Mouse (Mus musculus) MN1 (cell line): Measurements from ENCODE around the gene Lgals4.

ENCODE experiments used
- DNase-seq: peaks from one replicate; pipeline ENCODE4 v3.0.0-alpha.2; 2016; ENCODE audit warnings: low spot score

Gene Lgals4

DNA sequence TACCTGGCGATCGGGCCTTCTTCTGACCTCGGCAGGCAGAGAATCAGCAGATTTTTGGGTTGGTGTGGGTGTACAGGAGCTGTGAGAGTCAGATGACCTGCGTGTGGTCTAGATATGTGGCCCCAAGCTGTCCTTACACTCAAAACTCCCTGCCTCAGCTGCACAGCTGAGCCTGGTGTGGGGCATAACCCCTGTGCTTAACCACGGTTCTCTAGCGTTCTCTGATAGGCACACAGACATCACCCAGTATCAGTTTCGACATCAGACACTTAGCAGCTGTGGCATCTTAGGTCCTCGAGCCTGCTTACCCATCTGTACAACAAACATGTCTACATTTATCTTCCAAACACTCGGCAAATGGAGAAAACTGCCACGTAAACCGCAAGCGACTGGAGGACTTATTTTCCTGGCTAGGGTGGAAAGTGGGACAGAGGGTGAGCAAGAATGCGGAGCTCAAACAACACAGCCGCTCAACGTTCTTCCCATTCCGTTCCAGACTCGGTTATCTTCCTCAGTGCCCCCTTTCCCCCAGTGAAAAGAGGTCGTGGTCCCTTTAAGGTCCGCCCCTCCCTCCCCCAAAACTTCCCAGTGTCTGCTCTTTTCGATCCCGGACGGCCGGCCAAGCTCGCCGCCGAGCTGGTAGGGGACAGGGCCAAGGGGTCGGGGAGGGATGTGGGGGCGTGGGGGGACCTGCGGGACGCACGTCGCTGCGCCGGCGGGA lies 25.3 kb upstream of the Lgals4 start, which contains the start of gene Hnrnpl:
Gene Hnrnpl (plus strand): TSS at position 321 of the 721 bp plus-strand sequence.
- DNase-seq, result peak; percentile 38

DNA sequence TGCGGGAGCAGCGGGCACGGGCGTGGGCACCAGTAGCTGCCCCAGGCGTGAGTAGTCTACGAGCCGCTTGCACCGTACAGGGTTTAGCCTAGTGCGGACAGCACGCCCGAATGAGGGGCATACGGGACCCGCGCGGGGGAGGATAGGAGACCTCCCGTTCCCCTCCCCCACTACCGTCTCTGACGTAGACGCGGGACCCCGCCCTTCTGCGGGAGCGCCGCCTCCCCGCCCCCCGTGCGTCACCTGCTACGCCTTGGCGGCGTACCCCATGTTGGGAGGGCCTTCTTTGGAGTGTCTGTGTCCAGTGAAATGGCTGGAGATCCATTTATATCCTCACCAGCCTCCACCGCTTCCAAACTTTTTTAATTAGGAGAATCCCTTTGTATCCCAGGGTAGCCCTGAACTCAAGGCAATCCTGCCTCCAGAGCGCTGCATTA lies 24.7 kb upstream of the Lgals4 start:
- peak; percentile 83 for DNase-seq

DNA sequence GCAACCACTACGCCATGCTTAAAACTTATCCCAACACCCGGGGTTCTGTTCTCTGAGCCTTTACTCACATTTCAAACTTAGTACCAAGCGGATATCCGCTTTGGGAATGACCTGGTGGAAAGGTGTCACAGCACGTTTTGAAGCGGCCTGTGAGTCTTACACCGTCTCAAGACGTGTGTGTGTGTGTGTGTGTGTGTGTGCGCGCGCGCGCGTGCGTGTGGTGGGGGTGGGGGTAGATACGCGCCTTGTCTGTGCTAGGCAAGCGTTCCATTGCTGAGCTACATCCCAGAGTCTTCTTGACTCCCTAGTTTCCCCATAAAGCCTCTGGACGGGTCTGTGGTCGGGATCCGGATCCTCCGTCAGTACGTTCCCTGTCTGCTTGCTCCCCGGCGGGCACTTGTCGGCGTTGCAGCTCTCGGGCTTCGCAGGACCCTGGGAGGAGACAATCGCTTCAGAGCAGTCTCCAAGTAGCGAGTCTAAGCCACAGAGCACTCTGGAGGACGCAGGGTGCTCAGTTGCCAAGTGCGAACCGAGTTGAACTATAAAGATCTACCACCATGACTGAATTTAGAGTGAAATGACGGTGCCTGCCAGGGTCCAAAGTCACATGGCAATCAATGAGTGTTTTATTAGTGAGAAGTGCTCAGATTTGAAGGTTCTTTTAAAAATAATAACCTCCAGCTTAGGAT lies 24.1 kb upstream of the Lgals4 start:
- DNase-seq, result peak; percentile 62

DNA sequence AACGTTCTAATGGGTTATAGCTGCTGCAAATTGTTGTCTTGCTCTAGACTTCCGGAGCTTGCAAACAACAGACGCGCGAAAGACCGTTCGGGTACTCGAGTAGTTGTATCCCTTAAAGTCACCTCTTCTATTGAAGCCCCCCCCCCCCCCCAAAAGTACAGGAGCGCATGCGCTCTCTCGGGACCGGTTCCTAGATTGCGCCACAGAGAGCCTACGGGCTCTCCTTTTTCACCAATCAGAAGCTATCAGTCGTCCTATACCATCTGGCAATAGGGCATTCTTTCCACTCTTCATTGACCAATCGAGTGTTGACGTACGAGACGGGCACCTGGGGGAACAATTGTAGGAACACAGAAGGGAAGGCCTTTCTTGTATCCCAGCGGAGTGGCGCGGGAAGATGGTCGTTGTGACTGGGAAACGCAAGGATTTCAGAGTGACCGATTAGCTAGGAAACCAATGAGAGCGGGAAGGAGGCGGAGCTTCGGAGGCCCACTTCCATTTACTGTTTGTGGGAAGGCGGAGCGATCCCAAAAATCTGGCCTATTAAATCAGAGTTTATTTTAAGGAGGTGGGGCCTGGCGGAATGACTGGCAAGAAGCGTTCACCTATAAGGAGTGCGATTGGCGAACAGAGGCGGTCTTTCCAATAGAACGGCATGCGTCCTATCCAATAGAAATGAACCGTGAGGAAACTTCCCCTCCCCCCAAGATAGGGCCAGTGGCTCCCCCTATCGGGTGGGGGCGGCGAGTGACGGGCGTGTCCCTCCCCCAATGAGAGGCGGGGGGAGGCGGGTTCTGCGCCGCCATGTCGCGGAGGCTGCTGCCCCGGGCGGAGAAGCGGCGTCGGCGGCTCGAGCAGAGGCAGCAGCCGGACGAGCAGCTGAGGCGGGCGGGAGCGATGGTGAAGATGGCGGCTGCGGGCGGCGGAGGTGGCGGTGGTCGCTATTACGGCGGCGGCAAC lies 23.3 kb upstream of the Lgals4 start:
- DNase-seq, result peak; percentile 98

DNA sequence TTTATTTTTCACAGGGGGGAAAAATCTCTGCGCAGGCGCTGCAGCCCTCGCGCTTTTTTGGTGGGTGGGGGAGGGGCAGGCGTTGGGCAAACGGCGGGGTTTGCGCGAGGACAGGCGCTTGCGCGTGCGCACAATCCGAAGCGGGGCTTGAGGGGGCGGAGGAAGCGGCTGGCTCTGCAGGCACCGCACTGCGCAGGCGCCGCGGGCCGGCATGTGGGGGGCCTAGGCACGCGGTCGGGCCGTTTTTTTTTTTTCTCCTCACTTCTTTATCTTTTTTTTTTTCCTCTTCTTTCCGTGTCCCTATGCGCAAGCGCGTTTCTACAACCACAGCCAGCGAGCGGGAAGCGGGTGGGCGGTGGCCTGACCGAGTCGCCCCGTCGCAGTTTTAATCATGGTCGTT lies 22.4 kb upstream of the Lgals4 start:
- peak; percentile 95 for DNase-seq

DNA sequence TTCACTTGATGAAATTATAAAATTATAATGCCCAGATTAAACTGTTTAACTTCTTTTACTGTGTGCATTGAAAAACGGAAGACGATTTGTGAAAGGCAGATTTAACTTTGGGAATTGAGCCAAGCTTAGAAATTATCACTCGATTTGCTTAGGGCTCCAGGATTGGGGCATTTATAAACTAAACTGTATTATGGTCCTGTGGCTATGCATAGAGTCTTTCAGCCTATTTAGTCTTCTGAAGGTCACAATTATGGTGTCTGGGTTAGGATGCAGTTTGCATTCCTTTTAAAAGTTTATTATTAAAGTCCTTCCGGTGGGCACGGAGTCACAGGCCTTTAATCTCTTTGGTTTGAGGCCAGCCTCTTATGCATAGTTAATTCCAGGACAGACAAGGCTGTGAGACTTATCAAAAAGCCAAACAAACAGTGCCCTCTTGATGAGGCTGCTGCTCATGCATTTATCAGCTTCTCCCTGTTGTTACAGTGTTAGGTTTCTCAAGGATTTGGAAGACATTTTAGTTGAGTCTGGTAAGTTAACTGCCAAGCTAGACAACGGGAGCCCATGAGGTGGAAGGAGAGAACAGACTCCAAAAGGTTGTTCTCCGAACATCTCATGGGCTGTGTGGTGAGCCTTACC lies 21.9 kb upstream of the Lgals4 start:
- DNase-seq, result no peak

DNA sequence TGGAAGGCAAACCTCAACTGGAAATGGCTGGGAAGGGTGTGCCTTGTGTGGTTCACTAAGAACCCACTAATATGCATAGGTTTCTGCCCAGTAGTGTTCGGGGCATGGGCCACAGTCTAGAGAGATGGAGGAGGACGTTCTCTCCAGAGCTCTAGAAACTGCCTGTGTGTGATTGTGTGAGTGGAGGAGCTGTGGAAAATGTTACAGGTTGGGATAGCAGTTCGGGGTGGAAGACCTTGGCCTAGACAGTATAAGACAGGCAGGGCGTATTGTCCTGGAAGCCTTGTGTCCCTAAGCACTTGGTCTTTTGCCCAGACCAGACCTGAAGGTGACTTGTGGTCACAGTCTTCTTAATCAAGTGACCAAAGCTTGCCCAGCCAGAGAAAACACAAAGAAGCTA lies 21.2 kb upstream of the Lgals4 start:
- DNase-seq, result no peak

DNA sequence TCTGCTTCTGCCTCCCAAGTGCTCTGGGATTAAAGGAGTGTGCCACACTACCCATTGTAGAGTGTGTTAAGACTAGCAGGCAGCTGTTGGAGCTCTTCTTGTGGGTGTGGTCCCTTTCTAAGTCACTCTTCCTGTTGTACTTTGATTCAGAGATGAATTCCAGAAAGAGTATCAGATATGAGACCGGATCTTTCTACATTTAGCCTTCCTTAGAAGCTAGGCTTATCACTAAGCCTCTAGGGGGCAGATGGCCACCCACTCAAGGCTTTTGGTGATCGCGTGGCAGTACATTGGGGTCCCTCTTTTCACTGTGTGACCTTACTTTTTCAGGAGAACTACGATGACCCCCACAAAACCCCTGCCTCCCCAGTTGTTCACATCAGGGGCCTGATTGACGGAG lies 20.7 kb upstream of the Lgals4 start:
- DNase-seq, result no peak

DNA sequence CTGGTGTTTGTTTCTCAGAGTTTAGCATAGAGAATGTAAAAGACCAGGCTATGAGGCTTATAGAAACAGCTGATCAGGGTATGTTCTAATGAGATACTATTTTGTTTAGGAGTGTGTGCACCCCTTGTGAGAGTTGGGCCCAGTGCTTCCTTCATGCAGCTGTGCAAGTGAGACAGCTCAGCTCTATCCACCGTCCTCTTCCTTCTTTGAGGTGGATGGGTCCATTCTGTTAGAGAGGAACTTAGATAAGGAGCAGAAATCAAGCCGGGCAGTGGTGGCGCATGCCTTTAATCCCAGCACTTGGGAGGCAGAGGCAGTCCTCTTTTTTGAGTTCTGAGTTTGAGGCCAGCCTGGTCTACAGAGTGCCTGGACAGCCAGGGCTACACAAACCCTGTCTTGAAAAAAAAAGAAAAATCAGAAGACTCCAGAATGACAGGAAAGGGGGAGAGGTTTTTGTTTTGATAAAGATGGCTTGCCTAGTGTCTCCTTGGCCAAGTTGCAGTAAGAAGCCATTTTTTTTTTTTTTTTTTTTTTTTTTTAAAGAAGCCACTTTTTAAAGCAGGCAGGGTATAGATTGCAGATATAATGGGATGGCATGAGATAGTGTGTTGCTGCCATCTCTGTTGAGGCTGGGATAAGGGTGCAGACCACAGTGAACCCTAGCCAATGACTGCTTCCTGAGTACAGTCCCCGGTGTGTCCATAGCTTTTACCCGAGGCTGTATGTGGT lies 19.2 kb upstream of the Lgals4 start:
- no peak for DNase-seq

DNA sequence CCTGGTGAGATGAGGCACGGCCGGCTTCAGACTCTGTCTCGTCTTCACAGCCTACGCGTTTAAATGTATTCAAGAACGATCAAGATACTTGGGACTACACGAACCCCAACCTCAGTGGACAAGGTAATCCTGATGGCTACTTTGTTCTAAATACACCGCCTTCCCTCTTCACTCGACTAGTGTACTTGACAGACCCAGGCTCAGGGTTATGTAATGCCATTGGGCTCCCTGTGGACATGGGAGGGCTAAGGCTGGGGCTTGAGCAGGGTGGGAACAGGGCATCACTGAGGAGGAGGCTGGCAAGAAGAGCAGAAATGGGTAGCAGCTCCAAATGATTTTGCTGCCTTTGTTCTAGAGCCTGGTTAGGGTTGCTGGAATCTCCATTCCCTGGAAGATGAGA lies 18.4 kb upstream of the Lgals4 start:
- no peak for DNase-seq

DNA sequence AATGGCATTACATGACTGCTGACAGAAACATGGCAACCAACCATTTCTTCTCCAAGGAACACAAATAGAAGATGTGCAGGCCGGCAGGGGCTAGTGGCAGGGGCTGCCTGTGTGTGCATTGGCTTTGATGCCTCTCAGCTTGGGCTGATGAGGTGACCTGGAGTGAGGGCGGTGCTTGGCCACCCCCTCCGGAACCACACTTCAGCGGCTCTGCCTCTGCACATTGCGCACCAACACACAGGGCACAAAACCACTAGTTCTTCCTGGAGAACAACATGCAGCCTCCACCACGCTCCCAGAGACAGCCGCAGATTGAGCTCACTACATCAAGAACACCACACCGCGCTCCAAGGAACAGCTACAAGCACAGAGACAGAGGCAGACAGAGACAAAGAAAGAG lies 17.5 kb upstream of the Lgals4 start:
- peak; percentile 22 for DNase-seq

DNA sequence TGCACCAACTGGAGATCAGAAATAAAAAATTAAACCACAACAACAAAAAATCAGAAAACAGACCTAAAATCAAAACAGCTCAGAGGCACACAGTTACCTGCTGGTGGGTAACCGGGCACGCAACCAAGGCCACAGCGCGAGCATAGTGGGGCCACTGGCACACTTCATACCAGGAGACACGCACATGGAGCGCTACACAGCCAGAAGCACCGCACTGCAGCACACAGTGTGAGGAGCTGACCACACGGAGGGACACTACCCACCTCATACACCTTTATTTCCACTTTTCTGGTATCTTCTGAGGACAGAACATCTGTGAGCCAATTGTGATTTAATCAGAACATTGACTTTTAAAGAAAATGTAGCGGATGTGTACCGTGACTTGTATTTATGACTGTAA lies 16.7 kb upstream of the Lgals4 start:
- DNase-seq, result no peak

DNA sequence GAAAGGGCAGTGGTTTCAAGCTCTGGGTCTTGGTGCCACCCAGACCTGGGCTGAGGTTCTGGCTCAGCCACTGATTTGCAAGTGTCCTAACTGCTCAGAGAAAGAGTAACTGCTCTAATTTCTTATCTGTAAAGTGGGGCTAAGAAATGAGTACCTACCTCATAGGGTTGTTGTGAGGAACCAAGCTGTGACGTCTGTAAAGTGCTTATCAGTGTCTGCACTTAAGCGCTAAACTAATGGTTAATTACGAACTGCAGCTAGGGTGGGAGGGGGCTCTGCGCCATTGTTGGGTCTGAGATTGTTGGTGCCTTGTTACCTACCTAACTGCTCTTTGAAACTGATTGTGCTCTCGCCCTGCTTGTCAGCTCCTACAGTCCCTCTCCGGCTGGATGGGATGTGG lies 16.1 kb upstream of the Lgals4 start:
- DNase-seq, result no peak

DNA sequence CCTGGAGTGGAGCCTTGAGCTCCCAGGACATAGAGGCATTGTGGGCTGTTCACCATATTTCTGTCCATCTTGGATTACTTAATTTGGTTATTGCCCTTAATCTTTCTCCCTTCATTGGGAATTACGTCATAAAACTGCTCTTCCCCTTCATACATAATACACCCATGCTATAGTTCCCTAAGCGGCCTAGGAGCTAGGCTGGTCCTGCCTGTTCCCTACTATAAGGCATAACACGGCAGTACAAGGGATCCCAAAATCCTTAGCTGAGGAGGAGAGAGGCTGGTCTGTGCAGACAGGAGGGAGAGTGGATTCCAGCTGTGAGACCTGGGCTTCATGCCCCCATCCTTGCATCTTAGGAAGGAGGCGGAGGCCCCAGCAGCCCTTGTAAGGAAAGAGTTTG lies 15.7 kb upstream of the Lgals4 start:
- peak; percentile 32 for DNase-seq

DNA sequence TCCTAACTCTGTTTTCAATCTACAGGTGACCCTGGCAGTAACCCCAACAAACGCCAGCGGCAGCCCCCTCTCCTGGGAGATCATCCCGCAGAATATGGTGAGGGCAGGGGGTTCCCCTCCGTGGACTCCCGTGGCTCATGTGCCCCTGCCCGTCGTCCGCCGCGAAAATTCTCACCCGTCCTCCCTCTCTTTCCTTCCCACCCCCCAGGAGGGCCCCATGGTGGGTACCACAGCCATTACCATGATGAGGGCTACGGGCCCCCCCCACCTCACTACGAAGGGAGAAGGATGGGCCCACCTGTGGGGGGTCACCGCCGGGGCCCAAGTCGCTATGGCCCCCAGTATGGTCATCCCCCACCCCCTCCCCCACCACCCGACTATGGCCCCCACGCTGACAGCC lies 15.2 kb upstream of the Lgals4 start:
- no peak for DNase-seq

DNA sequence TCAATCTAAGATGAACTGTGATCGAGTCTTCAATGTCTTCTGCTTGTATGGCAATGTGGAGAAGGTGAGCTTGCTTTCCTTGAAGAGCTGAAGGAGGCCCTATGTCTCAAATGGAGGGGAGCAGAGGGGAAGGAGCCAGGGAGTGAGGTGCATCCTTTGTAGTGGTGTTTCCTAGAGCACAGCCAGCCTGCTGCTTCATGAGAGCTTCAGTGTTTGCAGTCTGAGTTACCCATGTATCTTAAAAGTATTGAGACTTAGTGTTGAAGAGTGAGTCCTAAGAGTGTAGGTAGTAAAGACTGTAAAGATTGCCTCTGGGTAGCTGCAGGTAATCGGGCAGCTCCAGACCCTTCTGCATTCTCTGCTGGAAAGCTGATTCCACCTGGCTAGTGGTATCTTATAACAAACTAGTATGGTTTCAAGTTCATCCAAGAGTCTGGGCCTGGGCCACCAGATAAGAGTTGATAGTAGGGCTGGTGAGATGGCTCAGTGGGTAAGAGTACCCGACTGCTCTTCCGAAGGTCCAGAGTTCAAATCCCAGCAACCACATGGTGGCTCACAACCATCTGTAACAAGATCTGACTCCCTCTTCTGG lies 14.7 kb upstream of the Lgals4 start:
- no peak for DNase-seq

DNA sequence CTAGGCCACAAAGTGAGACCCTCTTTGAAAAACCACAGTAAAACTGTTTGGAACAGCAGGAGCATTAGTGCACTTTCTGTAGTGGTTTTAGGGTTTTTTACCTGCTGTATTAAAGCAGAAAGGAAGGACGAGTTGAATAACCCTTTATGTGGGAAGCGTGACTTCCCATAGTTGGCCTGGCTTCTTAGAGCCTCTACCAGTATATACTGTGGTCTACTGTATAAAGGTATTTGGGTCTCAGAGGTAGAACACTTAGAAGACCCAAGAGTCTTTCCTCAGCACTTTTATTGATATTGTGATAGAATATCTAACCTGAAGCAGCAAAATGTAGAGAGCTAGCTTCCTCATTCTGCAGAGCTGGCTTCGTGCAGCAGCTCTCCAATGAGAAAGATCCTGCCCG lies 14.1 kb upstream of the Lgals4 start:
- DNase-seq, result no peak

DNA sequence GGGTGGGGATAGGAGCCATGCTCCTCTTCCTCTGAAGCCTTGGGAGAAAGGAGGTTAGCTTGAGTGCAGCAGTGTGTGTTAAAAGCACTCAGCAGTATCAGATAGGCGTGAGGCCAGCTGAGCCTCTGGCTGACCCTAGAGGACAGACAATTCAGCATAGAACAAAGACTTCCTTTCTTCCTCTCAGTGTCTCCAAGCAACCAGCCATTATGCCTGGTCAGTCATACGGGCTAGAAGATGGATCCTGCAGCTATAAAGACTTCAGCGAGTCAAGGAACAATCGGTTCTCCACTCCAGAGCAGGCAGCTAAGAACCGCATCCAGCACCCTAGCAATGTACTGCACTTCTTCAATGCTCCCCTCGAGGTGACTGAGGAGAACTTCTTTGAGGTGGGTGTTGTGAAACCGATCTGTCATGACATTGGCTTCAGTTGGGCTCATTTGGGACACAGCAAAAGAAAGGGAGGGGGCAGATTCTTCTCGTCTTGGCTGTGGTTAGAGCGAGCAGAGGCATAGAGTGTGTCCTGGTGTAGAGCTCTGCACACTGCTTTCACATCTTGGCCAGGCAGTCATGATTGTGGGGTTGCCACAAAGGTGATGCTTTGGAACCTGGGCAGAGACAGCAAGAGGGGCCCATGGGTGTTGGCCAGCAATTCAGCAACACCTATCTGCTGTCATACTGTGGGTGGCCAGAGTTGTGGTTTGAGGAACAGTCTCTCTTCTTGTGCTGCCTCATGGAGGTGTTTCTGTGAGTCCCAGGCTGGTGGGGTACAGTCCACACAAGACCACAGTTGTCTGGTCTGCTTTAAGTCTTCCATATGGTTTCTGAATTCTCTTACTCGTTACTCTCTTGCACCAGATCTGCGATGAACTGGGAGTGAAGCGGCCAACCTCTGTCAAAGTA lies 13.0 kb upstream of the Lgals4 start:
- DNase-seq, result peak; percentile 91

DNA sequence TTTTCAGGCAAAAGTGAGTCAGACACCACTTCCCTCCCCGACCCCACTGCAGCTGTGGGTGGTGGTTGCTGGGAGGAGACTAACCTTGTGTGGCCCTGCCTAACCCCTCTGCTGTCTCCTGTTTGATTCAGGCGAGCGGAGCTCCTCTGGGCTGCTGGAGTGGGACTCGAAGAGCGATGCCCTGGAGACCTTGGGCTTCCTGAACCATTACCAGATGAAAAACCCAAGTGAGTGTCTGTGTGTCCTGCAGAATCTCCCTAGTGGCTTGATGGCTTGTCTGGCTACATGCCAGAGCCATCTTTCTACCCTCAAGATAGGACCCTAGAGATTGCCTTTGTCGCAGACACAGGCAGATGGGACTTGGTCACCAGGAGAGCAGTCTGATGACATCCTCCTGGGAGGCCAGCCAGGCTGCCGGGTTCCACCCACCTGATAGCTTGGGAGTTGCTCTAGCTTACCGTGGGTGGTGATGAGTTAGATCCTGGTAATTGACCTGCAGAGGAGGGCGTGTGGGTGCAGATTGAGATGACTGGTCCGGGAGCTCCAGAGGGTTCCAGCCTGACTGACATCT lies 12.3 kb upstream of the Lgals4 start:
- DNase-seq, result peak; percentile 88

DNA sequence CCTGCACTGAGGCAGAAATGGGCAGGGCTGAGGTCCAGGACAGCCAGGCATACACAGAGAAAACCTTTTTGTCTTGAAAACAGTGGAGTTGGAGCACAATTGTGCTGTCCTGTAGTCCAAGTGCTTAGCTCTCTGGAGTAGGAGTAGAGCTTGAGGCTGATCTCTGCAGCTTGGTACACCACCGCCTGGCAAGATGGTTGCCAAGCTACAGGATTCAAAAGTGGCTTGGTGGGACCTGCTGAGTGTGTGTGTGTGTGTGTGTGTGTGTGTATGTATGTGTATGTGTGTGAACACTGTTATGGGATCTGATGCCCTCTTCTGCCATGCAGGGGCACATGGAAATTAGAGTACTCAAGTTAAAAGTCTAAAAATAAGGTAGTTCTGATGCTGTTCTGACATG lies 11.1 kb upstream of the Lgals4 start:
- no peak for DNase-seq
